Mouse (Mus musculus) erythroblast, embryonic 14.5 days (primary cell): ENCODE measurements around the gene Il12rb1.

ENCODE experiments used
- GATA1 ChIP-seq: IDR thresholded peaks from 2 replicates; pipeline ENCODE4 v1.6.1; 2012; ENCODE audit warnings: low read length, inconsistent platforms, mixed read lengths
- TAL1 ChIP-seq: IDR thresholded peaks from 3 replicates; pipeline ENCODE4 v1.6.1; 2012; ENCODE audit warnings: low read length, inconsistent platforms, mixed read lengths

- TF ChIP-seq TAL1 (no peak), GATA1 (no peak)
Observed at GRCm38 (mm10) chr8:70794215-70794614, 14.0 kb upstream of the Il12rb1 start.
